Mouse (Mus musculus) brain, embryonic 14.5 days (tissue): ENCODE data around the gene Krr1.
A peak's percentile ranks its signal among the peaks of the same experiment; 100 is the strongest.

Source experiments
- CTCF ChIP-seq: fragments of 200-500 bp; IDR thresholded peaks from 2 replicates; pipeline ENCODE4 v1.5.1; 2012; ENCODE audit warnings: inconsistent platforms, mild to moderate bottlenecking, moderate library complexity, borderline replicate concordance; ENCODE audit not compliant: insufficient read depth, insufficient read length; ENCODE audit errors: extremely low read depth
- POLR2A ChIP-seq: fragments of 200-500 bp; IDR thresholded peaks from 2 replicates; pipeline ENCODE4 v1.6.1; 2012; ENCODE audit warnings: mild to moderate bottlenecking, inconsistent platforms, borderline replicate concordance; ENCODE audit not compliant: poor library complexity, insufficient read depth, insufficient read length, severe bottlenecking; ENCODE audit errors: extremely low read depth

DNA sequence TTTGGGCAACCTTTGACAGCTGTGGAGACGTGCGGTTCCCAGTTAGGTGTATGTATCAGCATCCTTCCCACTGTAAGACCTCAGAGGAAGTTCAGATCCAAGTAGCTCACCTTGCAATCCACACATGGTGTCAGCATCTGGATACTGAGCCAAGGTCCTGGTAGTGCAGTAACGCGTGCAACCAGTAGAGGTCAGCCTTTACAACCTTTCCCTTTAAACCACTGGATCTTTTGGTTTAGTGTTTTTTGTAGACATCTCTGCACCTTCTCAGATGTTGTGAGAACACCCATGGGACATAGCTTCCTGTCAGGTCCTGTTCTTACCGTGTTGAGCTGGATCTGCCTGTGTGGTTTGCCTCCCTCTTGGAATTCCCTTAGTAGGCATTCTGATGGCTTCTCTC, 5.1 kb downstream of the Krr1 start:
- no peak for TF ChIP-seq POLR2A
- peak; percentile 86; the same call in 1 of the 2 replicates for TF ChIP-seq CTCF
